Mouse (Mus musculus): Measurements from ENCODE around the gene Naa20.

- TF ChIP-seq CTCF (IDR thresholded peaks at IDR 0.05; ENCODE audit: low read depth, low read length) = no peak
- no peak for TF ChIP-seq POLR2A (IDR thresholded peaks at IDR 0.05; ENCODE audit: borderline replicate concordance, low read depth, low read length)
These were observed 16.8 kb upstream of the Naa20 start for GRCm38 (mm10) chr2:145884913-145885785.
